Mouse (Mus musculus) neural tube, embryonic 13.5 days (tissue): ENCODE results near the gene Slc44a1. TPM values are rescaled to one million over a fixed set of nuclear protein-coding genes. Genes with fewer than 3 reads are reported as not detected.

Source experiments
- ATAC-seq: fragments of 200-750 bp; cut with Nextera tagmentation; 2 replicates; pipeline ENCODE4 v1.8.0; 2017; ENCODE audit warnings: low read depth, mild to moderate bottlenecking, moderate TSS enrichment, moderate library complexity
- H3K27ac ChIP-seq: fragments of 300-500 bp; sonication (generic); replicated peaks from 2 replicates; pipeline ENCODE4 v1.5.1; 2015; ENCODE audit warnings: moderate library complexity, mild to moderate bottlenecking, inconsistent platforms
- H3K27me3 ChIP-seq: fragments of 300-500 bp; sonication (generic); 2 replicates; pipeline ENCODE4 v1.6.1; 2015; ENCODE audit warnings: mild to moderate bottlenecking, inconsistent platforms
- H3K36me3 ChIP-seq: fragments of 300-500 bp; sonication (generic); 2 replicates; pipeline ENCODE4 v1.6.1; 2015; ENCODE audit warnings: mild to moderate bottlenecking, inconsistent platforms
- H3K4me1 ChIP-seq: fragments of 300-500 bp; sonication (generic); replicated peaks from 2 replicates; pipeline ENCODE4 v1.6.1; 2015; ENCODE audit warnings: inconsistent platforms
- H3K4me2 ChIP-seq: fragments of 300-500 bp; sonication (generic); 2 replicates; pipeline ENCODE4 v1.6.1; 2015; ENCODE audit warnings: inconsistent platforms, mild to moderate bottlenecking, moderate library complexity
- H3K4me3 ChIP-seq: fragments of 300-500 bp; sonication (generic); 2 replicates; pipeline ENCODE4 v1.5.1; 2015; ENCODE audit warnings: mild to moderate bottlenecking, inconsistent platforms
- H3K9ac ChIP-seq: fragments of 300-500 bp; sonication (generic); 2 replicates; pipeline ENCODE4 v1.6.1; 2015; ENCODE audit warnings: moderate library complexity, mild to moderate bottlenecking, inconsistent platforms
- H3K9me3 ChIP-seq: fragments of 300-500 bp; sonication (generic); 2 replicates; pipeline ENCODE4 v1.6.1; 2016; ENCODE audit warnings: inconsistent platforms
- WGBS: fragments of 180-500 bp; shearing (Covaris S2); methylation state at CpG from one replicate; pipeline ENCODE4 v1.1.7; 2015; 5-methylcytosine and 5-hydroxymethylcytosine counted together
- polyA plus RNA-seq: library from polyadenylated mRNA; unstranded; fragments of >200 nt; fragmentation: Nextera tagmentation; extraction: Ambion mirVana; gene quantifications from 2 replicates; pipeline ENCODE4 v1.2.1, GENCODE M21; 2015

The Slc44a1 gene
- polyA plus RNA-seq, 1 experiment from 2014 or later = 11.9 TPM

DNA sequence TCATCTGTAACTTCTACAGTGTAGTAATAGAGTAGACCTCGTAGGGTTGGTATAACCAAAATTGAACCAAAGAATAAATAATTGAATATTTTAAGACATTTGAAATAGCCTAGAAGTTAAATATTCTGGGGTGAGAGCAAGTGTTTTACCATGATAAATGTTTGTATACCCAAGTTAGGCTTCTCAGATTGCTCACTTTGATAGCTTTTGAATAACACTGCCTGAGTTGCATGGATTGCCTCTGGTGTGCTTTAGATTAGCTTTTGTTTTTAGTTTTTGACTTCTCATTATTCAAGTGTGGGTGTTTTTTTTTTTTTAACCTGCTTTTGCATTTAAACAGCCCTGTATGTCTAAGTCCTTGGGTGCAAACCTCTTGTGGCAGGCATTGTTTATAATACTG is 85.8 kb downstream of the Slc44a1 start:
- no peak overlapping the region for H3K4me2 ChIP-seq
- H3K27me3 ChIP-seq = no peaks in the 10 kb centered on the region
- no peak overlapping the region for H3K27ac ChIP-seq
- no peaks in the 10 kb centered on the region for H3K36me3 ChIP-seq
- H3K9ac ChIP-seq = no peak overlapping the region
- H3K4me1 ChIP-seq = peaks cover 5% of the 10 kb centered on the region; the same call in 1 of the 2 replicates
- no peak overlapping the region for H3K4me3 ChIP-seq
- WGBS = 74% methylated on average over 1 of the region's 1 CpGs
- H3K9me3 ChIP-seq = no peaks in the 10 kb centered on the region
- no peak for ATAC-seq

DNA sequence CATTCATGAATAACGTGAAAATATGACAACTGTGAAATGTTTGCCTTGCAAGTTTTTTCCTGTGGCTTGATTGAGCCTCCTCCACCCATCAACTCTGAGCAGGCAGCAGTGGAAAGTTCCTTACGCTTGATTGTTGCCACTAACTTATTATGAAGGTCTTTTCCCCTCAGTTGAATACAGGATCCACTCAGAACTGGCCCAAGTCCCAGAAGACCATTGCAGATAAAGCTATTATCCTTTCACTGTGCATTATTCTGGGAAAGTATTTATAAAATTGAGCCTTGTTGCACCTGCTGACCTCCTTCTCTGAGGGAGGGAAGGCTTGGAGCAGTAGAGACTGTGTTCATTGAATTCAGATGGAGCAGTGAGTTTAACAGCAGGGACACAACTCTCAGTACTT is 86.2 kb downstream of the Slc44a1 start:
- H3K9me3 ChIP-seq = no peaks in the 10 kb centered on the region
- 60% methylated on average over 2 of the region's 2 CpGs for WGBS
- no peak overlapping the region for H3K4me3 ChIP-seq
- H3K27me3 ChIP-seq = no peaks in the 10 kb centered on the region
- H3K27ac ChIP-seq = no peak overlapping the region
- H3K4me2 ChIP-seq = no peak overlapping the region
- no peak overlapping the region for H3K9ac ChIP-seq
- no peak for ATAC-seq
- H3K36me3 ChIP-seq = no peaks in the 10 kb centered on the region
- peaks cover 5% of the 10 kb centered on the region; the same call in 1 of the 2 replicates for H3K4me1 ChIP-seq

DNA sequence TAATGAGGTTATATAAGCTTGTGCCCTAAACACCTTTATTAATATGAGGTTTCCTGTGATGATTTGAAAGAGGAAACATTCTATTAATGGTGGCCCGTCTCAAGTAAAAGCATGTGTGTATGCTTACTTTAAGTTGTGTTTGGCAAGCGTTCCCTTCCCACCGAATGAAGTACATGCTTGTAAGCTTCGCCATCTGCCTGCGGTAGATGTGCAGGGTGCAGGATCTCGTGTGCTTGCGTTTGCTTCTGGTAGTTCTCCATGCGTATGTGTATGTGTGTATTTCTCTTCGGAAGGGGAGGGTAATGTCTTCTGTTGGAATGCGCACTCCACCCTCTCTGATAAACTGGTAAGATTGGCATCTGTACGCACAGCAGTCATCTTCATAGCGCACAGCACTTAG is 95.6 kb downstream of the Slc44a1 start:
- H3K4me3 ChIP-seq = no peak overlapping the region
- H3K27ac ChIP-seq = no peak overlapping the region
- WGBS = 89% methylated on average over 12 of the region's 12 CpGs
- no peaks in the 10 kb centered on the region for H3K27me3 ChIP-seq
- H3K36me3 ChIP-seq = no peaks in the 10 kb centered on the region
- no peak for ATAC-seq
- H3K4me2 ChIP-seq = no peak overlapping the region
- H3K9ac ChIP-seq = no peak overlapping the region
- H3K4me1 ChIP-seq = no peaks in the 10 kb centered on the region
- no peaks in the 10 kb centered on the region for H3K9me3 ChIP-seq

DNA sequence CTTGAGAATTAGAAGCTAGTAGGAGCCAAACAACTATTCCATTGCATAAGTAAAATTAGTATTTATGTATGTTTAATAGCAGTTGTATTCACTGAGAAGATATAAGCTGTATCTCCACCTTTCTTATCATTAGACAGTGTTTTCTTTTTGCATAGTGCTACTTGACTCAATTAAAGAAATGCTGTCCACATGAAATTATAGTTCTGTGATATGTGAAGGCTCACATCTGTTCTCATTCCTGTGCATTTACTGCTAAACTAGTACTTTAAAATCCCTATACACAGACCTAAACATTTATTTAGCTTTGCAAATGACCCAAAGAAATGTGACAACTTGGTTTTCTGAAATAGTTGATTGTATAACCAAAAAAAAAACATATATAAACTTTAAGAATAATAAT is 96.9 kb downstream of the Slc44a1 start:
- no peak for ATAC-seq
- Histone ChIP-seq H3K27ac (no peak overlapping the region), H3K4me1 (no peaks in the 10 kb centered on the region), H3K4me3 (no peak overlapping the region), H3K27me3 (no peaks in the 10 kb centered on the region), H3K4me2 (no peak overlapping the region), H3K9ac (no peak overlapping the region), H3K9me3 (no peaks in the 10 kb centered on the region), H3K36me3 (no peaks in the 10 kb centered on the region)

DNA sequence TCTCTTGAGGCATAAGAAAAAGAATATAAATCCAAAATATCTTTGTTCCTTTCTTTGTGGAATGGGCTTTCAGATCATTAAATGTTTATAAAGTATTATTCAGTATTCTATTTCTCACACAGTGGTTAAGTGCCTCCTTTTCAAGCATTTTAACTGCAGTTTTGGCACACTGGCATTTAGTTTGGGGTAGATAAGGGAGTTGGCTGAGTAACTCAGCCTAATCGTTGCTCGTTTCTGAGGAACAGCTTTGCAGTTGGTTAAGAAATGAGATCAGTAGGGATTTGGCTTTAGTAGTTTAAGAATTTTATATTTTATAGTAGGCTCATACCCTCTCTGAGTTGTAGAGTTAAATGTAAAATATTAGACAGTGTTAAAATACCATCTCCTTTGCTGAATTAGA is 97.3 kb downstream of the Slc44a1 start:
- no peaks in the 10 kb centered on the region for H3K36me3 ChIP-seq
- H3K27ac ChIP-seq = no peak overlapping the region
- no peaks in the 10 kb centered on the region for H3K27me3 ChIP-seq
- H3K4me2 ChIP-seq = no peak overlapping the region
- 97% methylated on average over 2 of the region's 2 CpGs for WGBS
- H3K9me3 ChIP-seq = no peaks in the 10 kb centered on the region
- no peak overlapping the region for H3K9ac ChIP-seq
- no peaks in the 10 kb centered on the region for H3K4me1 ChIP-seq
- H3K4me3 ChIP-seq = no peak overlapping the region
- no peak for ATAC-seq

DNA sequence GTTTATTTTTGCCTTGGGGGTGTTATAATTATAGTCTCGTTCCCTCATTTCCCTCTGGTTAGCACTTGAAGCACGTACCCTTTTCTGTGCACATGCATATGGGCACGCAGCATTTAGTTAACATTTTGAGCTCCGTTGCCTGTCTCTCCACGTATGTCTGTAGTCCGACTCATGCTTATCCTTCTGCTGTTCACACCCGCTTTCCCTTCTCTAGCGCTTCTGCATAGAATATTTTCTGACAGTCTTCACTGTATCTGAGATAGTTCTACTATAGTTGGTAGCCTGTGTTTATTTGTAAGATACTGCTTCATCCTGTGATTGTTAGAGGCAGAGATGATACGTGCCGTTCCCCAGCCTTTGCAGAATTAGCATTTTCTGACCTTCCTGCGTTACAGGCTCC is 98.4 kb downstream of the Slc44a1 start:
- Histone ChIP-seq H3K9ac (no peak overlapping the region), H3K36me3 (peaks cover 4% of the 10 kb centered on the region; the same call in 1 of the 2 replicates), H3K27me3 (no peaks in the 10 kb centered on the region), H3K4me2 (no peak overlapping the region), H3K4me1 (no peaks in the 10 kb centered on the region), H3K9me3 (no peaks in the 10 kb centered on the region), H3K27ac (no peak overlapping the region), H3K4me3 (no peak overlapping the region)
- 88% methylated on average over 11 of the region's 11 CpGs for WGBS
- no peak for ATAC-seq

DNA sequence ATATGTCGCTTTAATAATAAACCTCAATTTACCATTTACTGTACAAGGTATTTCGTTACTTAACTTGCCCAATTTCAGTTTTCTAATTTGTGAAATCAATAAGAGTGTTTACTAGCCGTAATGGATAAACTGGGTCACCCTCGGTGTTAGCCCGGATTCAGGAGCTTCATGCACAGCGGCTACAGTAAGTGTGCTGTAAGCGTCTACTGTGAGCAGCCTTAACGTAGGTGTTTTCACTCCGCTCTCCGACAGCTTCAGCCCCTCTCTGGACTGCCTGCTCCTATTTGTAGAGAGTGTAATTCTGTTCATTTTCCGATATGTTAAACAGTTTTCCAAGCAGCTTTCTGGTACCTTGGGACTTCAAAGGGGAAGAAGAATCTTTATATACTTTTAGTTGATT is 99.7 kb downstream of the Slc44a1 start:
- Histone ChIP-seq H3K4me2 (no peak overlapping the region), H3K9ac (no peak overlapping the region), H3K36me3 (peaks cover 10% of the 10 kb centered on the region; the same call in 1 of the 2 replicates), H3K4me1 (no peaks in the 10 kb centered on the region), H3K27me3 (no peaks in the 10 kb centered on the region), H3K27ac (no peak overlapping the region), H3K9me3 (no peaks in the 10 kb centered on the region), H3K4me3 (no peak overlapping the region)
- WGBS = 92% methylated on average over 11 of the region's 11 CpGs
- ATAC-seq = no peak

DNA sequence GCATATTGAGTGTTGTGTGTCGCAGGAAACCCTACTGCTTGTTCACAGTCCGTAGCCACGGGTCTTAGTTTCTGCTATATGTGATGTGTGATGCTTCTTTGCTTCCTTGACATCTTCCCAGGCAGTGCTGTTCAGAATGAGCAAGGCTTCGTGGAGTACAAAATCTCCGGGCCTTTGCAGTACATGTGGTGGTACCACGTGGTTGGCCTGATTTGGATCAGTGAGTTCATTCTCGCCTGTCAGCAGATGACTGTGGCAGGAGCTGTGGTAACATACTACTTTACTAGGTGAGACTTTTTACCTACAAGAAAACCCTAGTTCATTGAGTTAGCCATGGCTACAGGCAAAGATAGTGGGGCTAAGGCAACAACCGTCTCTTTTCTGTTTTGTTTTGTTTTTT is 103.2 kb downstream of the Slc44a1 start:
- H3K9ac ChIP-seq = no peak overlapping the region
- H3K4me2 ChIP-seq = no peak overlapping the region
- H3K4me3 ChIP-seq = no peak overlapping the region
- no peak overlapping the region for H3K27ac ChIP-seq
- WGBS = 88% methylated on average over 8 of the region's 8 CpGs
- H3K27me3 ChIP-seq = no peaks in the 10 kb centered on the region
- no peaks in the 10 kb centered on the region for H3K4me1 ChIP-seq
- no peaks in the 10 kb centered on the region for H3K9me3 ChIP-seq
- H3K36me3 ChIP-seq = peaks cover 22% of the 10 kb centered on the region
- no peak for ATAC-seq

DNA sequence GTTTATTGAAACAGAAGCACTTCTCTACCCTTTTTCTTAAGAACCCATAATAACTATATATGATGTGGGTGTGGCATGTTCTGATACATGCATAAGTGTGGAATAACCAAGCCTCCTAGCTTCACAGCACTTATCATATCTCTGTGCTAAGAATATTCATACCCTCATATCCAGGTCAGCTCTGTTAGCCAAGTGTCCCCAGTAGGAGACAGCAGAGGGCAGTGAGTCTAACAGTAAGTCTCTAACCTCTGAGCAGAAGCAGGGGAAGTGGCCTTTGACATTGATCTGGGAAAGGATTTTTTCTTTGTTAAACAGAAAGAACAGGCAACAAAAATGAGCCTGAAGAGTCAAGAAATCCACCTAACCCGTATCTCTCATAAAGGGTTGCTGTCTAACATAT is 104.7 kb downstream of the Slc44a1 start:
- Histone ChIP-seq H3K4me2 (no peak overlapping the region), H3K36me3 (peaks cover 22% of the 10 kb centered on the region), H3K27ac (no peak overlapping the region), H3K4me3 (no peak overlapping the region), H3K9me3 (no peaks in the 10 kb centered on the region), H3K9ac (no peak overlapping the region), H3K4me1 (no peaks in the 10 kb centered on the region), H3K27me3 (no peaks in the 10 kb centered on the region)
- ATAC-seq = no peak
- 82% methylated on average over 1 of the region's 1 CpGs for WGBS

DNA sequence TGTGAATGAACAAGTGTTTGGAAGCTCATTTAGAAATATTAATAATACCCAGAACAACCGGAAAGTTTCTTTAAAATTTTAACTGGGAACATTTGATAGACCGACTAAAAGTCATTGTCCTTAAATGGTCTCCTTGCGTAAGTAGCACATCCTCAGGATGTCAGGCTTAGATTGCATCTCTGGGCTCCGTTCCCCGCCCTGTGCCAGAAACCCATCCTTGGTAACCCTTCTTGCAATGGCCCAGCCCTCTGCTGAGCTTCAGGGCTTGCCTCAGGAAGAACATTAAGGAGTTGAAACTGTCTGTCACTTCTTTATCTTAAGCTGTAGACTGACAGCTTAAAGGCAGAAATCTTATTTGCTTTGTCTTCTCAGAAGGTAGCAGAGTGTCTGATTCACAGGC is 107.2 kb downstream of the Slc44a1 start:
- no peaks in the 10 kb centered on the region for H3K4me1 ChIP-seq
- H3K36me3 ChIP-seq = peaks cover 22% of the 10 kb centered on the region
- no peak for ATAC-seq
- no peak overlapping the region for H3K4me2 ChIP-seq
- no peak overlapping the region for H3K4me3 ChIP-seq
- 98% methylated on average over 5 of the region's 5 CpGs for WGBS
- no peaks in the 10 kb centered on the region for H3K27me3 ChIP-seq
- no peaks in the 10 kb centered on the region for H3K9me3 ChIP-seq
- no peak overlapping the region for H3K27ac ChIP-seq
- no peak overlapping the region for H3K9ac ChIP-seq

DNA sequence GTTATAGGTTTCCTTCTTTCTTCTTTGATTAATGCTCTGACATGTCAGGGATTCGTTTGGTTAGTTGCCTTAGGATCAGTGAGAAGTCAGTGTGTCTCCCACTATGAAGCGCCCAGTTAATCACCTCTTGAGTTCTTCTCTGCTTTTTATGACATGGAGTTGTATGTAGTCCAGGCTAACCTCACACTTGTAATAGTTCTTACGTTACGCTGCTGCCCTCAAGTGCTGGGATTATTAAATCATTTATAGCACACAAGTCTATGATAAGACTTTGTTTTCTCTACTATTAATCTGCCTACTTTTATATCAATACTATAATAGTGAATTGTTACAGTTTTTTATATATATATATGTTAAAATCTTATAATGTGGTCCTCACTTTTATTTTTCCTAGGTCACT is 109.2 kb downstream of the Slc44a1 start:
- no peak for ATAC-seq
- Histone ChIP-seq H3K27me3 (no peaks in the 10 kb centered on the region), H3K4me2 (no peak overlapping the region), H3K27ac (no peak overlapping the region), H3K4me1 (no peaks in the 10 kb centered on the region), H3K9ac (no peak overlapping the region), H3K9me3 (no peaks in the 10 kb centered on the region), H3K4me3 (no peak overlapping the region), H3K36me3 (peaks cover 22% of the 10 kb centered on the region)
- 76% methylated on average over 4 of the region's 4 CpGs for WGBS

DNA sequence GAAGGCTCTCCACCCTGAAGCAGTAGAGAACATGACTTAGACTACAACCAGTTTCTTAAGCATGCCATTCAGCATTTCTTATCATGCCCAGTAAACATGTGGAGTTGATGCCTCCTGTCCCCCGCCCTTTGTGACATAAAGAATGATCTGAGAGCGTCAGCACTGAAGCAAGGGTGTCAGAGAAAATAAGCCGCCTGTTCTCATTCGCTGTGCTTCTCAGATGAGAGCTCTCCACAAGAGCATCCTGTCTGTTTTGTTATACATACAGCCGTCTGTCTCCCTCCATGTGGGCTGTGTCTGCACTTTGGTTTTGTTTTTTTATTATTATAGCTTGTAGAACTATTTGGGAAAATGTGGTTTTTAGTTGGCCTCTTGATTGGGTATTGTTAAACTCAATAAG is 124.4 kb downstream of the Slc44a1 start:
- 78% methylated on average over 5 of the region's 5 CpGs for WGBS
- H3K27me3 ChIP-seq = no peaks in the 10 kb centered on the region

DNA sequence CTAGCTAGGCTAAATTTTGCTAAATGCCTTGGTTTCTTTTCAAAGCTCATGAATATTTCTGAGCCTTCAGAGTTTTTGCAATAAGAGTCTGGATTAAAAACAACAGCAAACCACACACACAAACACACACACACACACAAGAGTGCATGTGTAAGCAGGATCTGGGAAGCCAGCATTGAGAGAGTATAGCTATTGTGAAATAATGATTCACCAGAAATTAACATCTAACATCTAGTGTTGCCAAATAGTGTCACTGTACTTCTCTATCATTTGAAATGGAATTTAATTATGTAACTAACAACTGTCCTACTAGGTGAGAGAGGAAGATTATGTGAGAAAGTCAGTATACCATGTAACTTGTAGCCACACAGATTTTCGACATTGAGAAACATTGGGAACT is 126.9 kb downstream of the Slc44a1 start:
- Histone ChIP-seq H3K36me3 (peaks cover 10% of the 10 kb centered on the region; the same call in 1 of the 2 replicates), H3K9ac (no peak overlapping the region), H3K27ac (no peak overlapping the region), H3K4me3 (no peak overlapping the region), H3K4me2 (no peak overlapping the region), H3K4me1 (peaks cover 4% of the 10 kb centered on the region), H3K9me3 (no peaks in the 10 kb centered on the region), H3K27me3 (no peaks in the 10 kb centered on the region)
- WGBS = 95% methylated on average over 1 of the region's 1 CpGs
- ATAC-seq = no peak

More for the DNA sequence above, 124.4 kb downstream of the Slc44a1 start:
- no peak overlapping the region for H3K27ac ChIP-seq
- H3K9ac ChIP-seq = no peak overlapping the region
- no peak overlapping the region for H3K4me3 ChIP-seq
- H3K4me1 ChIP-seq = peaks cover 4% of the 10 kb centered on the region
- peaks cover 17% of the 10 kb centered on the region; the same call in 1 of the 2 replicates for H3K36me3 ChIP-seq
- no peaks in the 10 kb centered on the region for H3K9me3 ChIP-seq
- no peak for ATAC-seq
- H3K4me2 ChIP-seq = no peak overlapping the region
